In genomic region chr10:22703844-22704243, GRCm38 (mm10) we compare ENCODE assay signal across 23 mouse cellular contexts. TPM values are rescaled to one million over a fixed set of nuclear protein-coding genes. Genes with fewer than 3 reads are reported as not detected.
DNase-seq lines count a peak whose midpoint lies in the region; ATAC-seq lines count a peak whose summit lies in the region.
"Had no signal": no experiment of that assay in that cellular context is flagged by ENCODE, and none has a peak within 500 bp of the region (broad histone marks: within the 10 kb centered on the region; RNA-seq: fewer than 3 reads in every experiment).

No protein-coding gene starts in this region.

- H3K9ac ChIP-seq in kidney, embryonic 14.5 days (ENCODE audit: low read depth, low read length): no peak overlapping the region
- H3K9ac ChIP-seq in kidney, embryonic 16.5 days (replicated peaks; ENCODE audit: low read length): no peak overlapping the region
- H3K9ac ChIP-seq: embryonic facial prominence, embryonic 12.5 days; forebrain, embryonic 13.5 days had no signal

- H3K4me2 ChIP-seq in kidney, embryonic 14.5 days (replicated peaks; ENCODE audit: low read depth, low read length): no peak overlapping the region
- no peak overlapping the region for H3K4me2 ChIP-seq in kidney, embryonic 16.5 days (replicated peaks; ENCODE audit: low read depth, low read length)
- H3K4me2 ChIP-seq: embryonic facial prominence, embryonic 12.5 days; forebrain, embryonic 13.5 days had no signal

- H3K36me3 ChIP-seq in kidney, embryonic 14.5 days (ENCODE audit: control insufficient read depth, insufficient read depth, low read length): peaks cover 49% of the 10 kb centered on the region
- peaks cover 35% of the 10 kb centered on the region for H3K36me3 ChIP-seq in kidney, embryonic 16.5 days (ENCODE audit: insufficient read depth, low read length)

- ATAC-seq in kidney, embryonic 14.5 days (ENCODE audit: low FRiP score, low TSS enrichment): no peak
- ATAC-seq in kidney, embryonic 16.5 days (ENCODE audit: low FRiP score, low TSS enrichment): peak; percentile 84; the same call in 1 of the 2 replicates
- ATAC-seq: activated CD4-positive, CD25-positive, alpha-beta regulatory T cell, adult 4 months; CD4-positive, CD25-positive, alpha-beta regulatory T cell, adult 4 months; forebrain, embryonic 13.5 days; Patski had no signal

- H3K27ac ChIP-seq in kidney, embryonic 14.5 days (ENCODE audit: low read depth, low read length): no peak overlapping the region
- H3K27ac ChIP-seq in kidney, embryonic 16.5 days (ENCODE audit: low read length): no peak overlapping the region
- H3K27ac ChIP-seq: embryonic facial prominence, embryonic 10.5 days; embryonic facial prominence, embryonic 12.5 days; forebrain, embryonic 13.5 days had no signal

- H3K4me3 ChIP-seq in kidney, embryonic 14.5 days (ENCODE audit: low read length): no peak overlapping the region
- H3K4me3 ChIP-seq in kidney, embryonic 16.5 days (ENCODE audit: low read length): no peak overlapping the region
- H3K4me3 ChIP-seq: embryonic facial prominence, embryonic 10.5 days; embryonic facial prominence, embryonic 12.5 days; forebrain, embryonic 13.5 days had no signal

- DNase-seq in heart, adult 11 months: peak; percentile 28
- DNase-seq in heart, adult 18-20 months: no peak
- peak; percentile 24 to 35 for DNase-seq in kidney, adult 8-10 months
- DNase-seq in kidney, adult 18-20 months: no peak
- peak; percentile 32 to 41 for DNase-seq in kidney, postnatal 36 days
- no peak for DNase-seq in kidney, postnatal 10 days
- DNase-seq: adrenal gland, adult 8-10 months; adrenal gland, postnatal 14 days; adrenal gland, postnatal 36 days; B cell, adult 2 months; cerebellum, adult 11-12 months; cerebellum, adult 9-10 months; cerebellum, postnatal 10 days had no signal

- H3K9me3 ChIP-seq in kidney, embryonic 14.5 days (ENCODE audit: control insufficient read depth, low read length): no peaks in the 10 kb centered on the region
- no peaks in the 10 kb centered on the region for H3K9me3 ChIP-seq in kidney, embryonic 16.5 days (ENCODE audit: low read length)
- H3K9me3 ChIP-seq: embryonic facial prominence, embryonic 10.5 days; embryonic facial prominence, embryonic 12.5 days; forebrain, embryonic 13.5 days; G1E had no signal

- no peaks in the 10 kb centered on the region for H3K4me1 ChIP-seq in kidney, embryonic 14.5 days (ENCODE audit: control insufficient read depth, insufficient read depth, low read length)
- H3K4me1 ChIP-seq in kidney, embryonic 16.5 days (ENCODE audit: insufficient read depth, low read length): peaks cover 8% of the 10 kb centered on the region; the same call in 1 of the 2 replicates
- H3K4me1 ChIP-seq: embryonic facial prominence, embryonic 10.5 days; embryonic facial prominence, embryonic 12.5 days had no signal

- H3K27me3 ChIP-seq in kidney, embryonic 14.5 days (ENCODE audit: control insufficient read depth, insufficient read depth, low read length): no peaks in the 10 kb centered on the region
- no peaks in the 10 kb centered on the region for H3K27me3 ChIP-seq in kidney, embryonic 16.5 days (ENCODE audit: insufficient read depth, low read length)
- H3K27me3 ChIP-seq: CH12.LX; embryonic facial prominence, embryonic 12.5 days; forebrain, embryonic 13.5 days; Patski had no signal

- whole genome bisulfite sequencing in kidney, embryonic 14.5 days: 74% methylated on average over 6 of the region's 6 CpGs
- 76% methylated on average over 6 of the region's 6 CpGs for WGBS in kidney, embryonic 16.5 days

RNA-seq across cellular contexts. Expression of gene Tbpl1, which starts 27.9 kb away (rescaled TPM):
- total RNA-seq in heart, adult 18-20 months (2021): 10 to 100 TPM; 20.1 to 20.4 TPM
- 73.3 and 75.9 TPM in 2 replicates for polyA plus RNA-seq in kidney, embryonic 14.5 days (2014; fragmentation: Nextera tagmentation; extraction: Ambion mirVana)
- polyA plus RNA-seq in kidney, embryonic 16.5 days (2015; fragmentation: Nextera tagmentation; extraction: Ambion mirVana): 62.7 and 67.0 TPM in 2 replicates

RNA-seq across cellular contexts. Expression of gene Slc2a12, which starts 59.0 kb away (rescaled TPM):
- 10 to 100 TPM; 15.0 to 22.8 TPM for total RNA-seq in heart, adult 18-20 months (2021)
- polyA plus RNA-seq in kidney, embryonic 14.5 days (2014; fragmentation: Nextera tagmentation; extraction: Ambion mirVana): 0.97 and 2.2 TPM in 2 replicates
- polyA plus RNA-seq in kidney, embryonic 16.5 days (2015; fragmentation: Nextera tagmentation; extraction: Ambion mirVana): 2.3 and 2.6 TPM in 2 replicates
- polyA plus RNA-seq: activated CD4-positive, CD25-positive, alpha-beta regulatory T cell, adult 4 months; CD4-positive, CD25-positive, alpha-beta regulatory T cell, adult 4 months; G1E; Patski had no signal

Comparison
In these comparisons a context has a peak if more than half of its experiments do, and no peak if none do; other contexts are left out.
1. DNase-seq: peak in heart, adult 11 months (single experiment), kidney, adult 8-10 months (2 of 2) and kidney, postnatal 36 days (2 of 2); none in heart, adult 18-20 months (0 of 2), kidney, adult 18-20 months (single experiment) and kidney, postnatal 10 days (single experiment).